Mouse (Mus musculus) heart, postnatal 0 days (tissue): ENCODE data around the gene Irf9. TPM values are rescaled to one million over a fixed set of nuclear protein-coding genes. Genes with fewer than 3 reads are reported as not detected.
A peak's percentile ranks its signal among the peaks of the same experiment; 100 is the strongest.

ENCODE experiments used
- ATAC-seq: fragments of 200-750 bp; cut with Nextera tagmentation; 2 replicates; pipeline ENCODE4 v1.8.0; 2017; ENCODE audit warnings: low read depth, moderate number of reproducible peaks, moderate library complexity; ENCODE audit not compliant: insufficient read depth
- DNase-seq: peaks from one replicate; pipeline ENCODE4 v3.0.0-alpha.2; 2016; ENCODE audit warnings: low spot score
- H3K27ac ChIP-seq: fragments of 300-500 bp; sonication (generic); 2 replicates; pipeline ENCODE4 v1.5.1; 2014; ENCODE audit warnings: low read depth, mild to moderate bottlenecking
- H3K27me3 ChIP-seq: fragments of 300-500 bp; sonication (generic); 2 replicates; pipeline ENCODE4 v1.6.1; 2014; ENCODE audit warnings: low read length, mixed read lengths; ENCODE audit not compliant: control insufficient read depth, insufficient read depth
- H3K36me3 ChIP-seq: fragments of 300-500 bp; sonication (generic); replicated peaks from 2 replicates; pipeline ENCODE4 v1.6.1; 2014; ENCODE audit warnings: low read length, mixed read lengths; ENCODE audit not compliant: control insufficient read depth, insufficient read depth
- H3K4me1 ChIP-seq: fragments of 300-500 bp; sonication (generic); 2 replicates; pipeline ENCODE4 v1.6.1; 2014; ENCODE audit warnings: antibody characterized with exemption; ENCODE audit not compliant: control insufficient read depth, insufficient read depth
- H3K4me2 ChIP-seq: fragments of 300-500 bp; sonication (generic); 2 replicates; pipeline ENCODE4 v1.6.1; 2014; ENCODE audit warnings: low read depth, mild to moderate bottlenecking, low read length, moderate library complexity
- H3K4me3 ChIP-seq: fragments of 300-500 bp; sonication (generic); 2 replicates; pipeline ENCODE4 v1.5.1; 2014; ENCODE audit warnings: low read depth, low read length
- H3K9ac ChIP-seq: fragments of 300-500 bp; sonication (generic); replicated peaks from 2 replicates; pipeline ENCODE4 v1.6.1; 2014; ENCODE audit warnings: low read depth, low read length, mixed read lengths
- H3K9me3 ChIP-seq: fragments of 300-500 bp; sonication (generic); replicated peaks from 2 replicates; pipeline ENCODE4 v1.6.1; 2016; ENCODE audit warnings: low read length; ENCODE audit not compliant: control insufficient read depth
- CTCF ChIP-seq: IDR thresholded peaks from 2 replicates; pipeline ENCODE4 v1.5.1; 2016; ENCODE audit warnings: antibody characterized with exemption, control low read depth, low read depth
- EP300 ChIP-seq: IDR thresholded peaks from 2 replicates; pipeline ENCODE4 v1.6.1; 2016; ENCODE audit warnings: antibody characterized with exemption, low read depth
- WGBS: fragments of 180-500 bp; shearing (Covaris S2); extraction: QIAGEN DNeasy Blood & Tissue Kit; methylation state at CpG from one replicate; pipeline ENCODE4 v1.1.7; 2014; 5-methylcytosine and 5-hydroxymethylcytosine counted together
- polyA plus RNA-seq: library from polyadenylated mRNA; unstranded; fragments of >200 nt; fragmentation: Nextera tagmentation; extraction: Ambion mirVana; gene quantifications from 2 replicates; pipeline ENCODE4 v1.2.1, GENCODE M21; 2015
- total RNA-seq: library from RNA; depleted of rRNA; stranded (reverse); fragments of >200 nt; gene quantifications from 2 replicates; pipeline ENCODE4 v1.2.3, GENCODE M21; 2014; ENCODE audit warnings: low replicate concordance; rRNA removed

The Irf9 gene
- total RNA-seq (31.5 and 44.7 TPM in 2 replicates), polyA plus RNA-seq (11.6 and 14.2 TPM in 2 replicates)

- DNase-seq: no peak
- Histone ChIP-seq H3K4me1 (peaks cover 3% of the 10 kb centered on the region; the same call in 1 of the 2 replicates), H3K4me2 (peak within 1 kb of the TSS; percentile 70), H3K4me3 (peak within 1 kb of the TSS; percentile 58), H3K9me3 (no peaks in the 10 kb centered on the region), H3K27ac (peak within 1 kb of the TSS; percentile 92), H3K36me3 (peaks cover 80% of the 10 kb centered on the region), H3K9ac (peak within 1 kb of the TSS; percentile 66), H3K27me3 (no peaks in the 10 kb centered on the region)
- peak; percentile 3 for ATAC-seq
- WGBS: 80% methylated on average over 7 of the region's 7 CpGs
- TF ChIP-seq CTCF (no peak), EP300 (no peak)
Observed at GRCm38 (mm10) chr14:55603271-55603632, at the start of gene Irf9. Irf9 (plus strand) TSS chr14:55603571.

DNA sequence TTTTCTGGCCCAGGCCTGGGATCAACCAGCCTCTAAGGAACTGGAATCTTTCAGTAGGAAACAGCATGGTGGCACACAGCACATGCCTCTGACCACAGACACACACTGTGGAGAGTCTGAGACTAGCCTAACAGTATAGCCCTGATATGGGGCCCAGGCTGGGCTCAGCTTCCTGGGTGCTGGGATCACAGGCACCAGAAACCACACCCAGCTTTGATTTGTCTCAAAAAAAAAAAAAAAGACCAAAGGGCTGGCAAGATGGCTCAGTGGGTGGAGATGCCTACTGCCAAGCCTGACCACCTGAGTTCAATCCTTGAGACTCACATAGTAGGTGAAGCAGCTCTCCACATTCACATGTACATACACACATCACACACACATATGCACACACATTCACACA is 48.7 kb upstream of the Irf9 start:
- H3K36me3 ChIP-seq: no peaks in the 10 kb centered on the region; the same call in 1 of the 2 replicates
- H3K27me3 ChIP-seq: no peaks in the 10 kb centered on the region
- no peak overlapping the region for H3K4me3 ChIP-seq
- H3K4me2 ChIP-seq: no peak overlapping the region
- ATAC-seq: no peak
- H3K27ac ChIP-seq: no peak overlapping the region
- no peak for DNase-seq
- no peak overlapping the region for H3K9ac ChIP-seq
- no peaks in the 10 kb centered on the region for H3K4me1 ChIP-seq
- no peak for TF ChIP-seq CTCF
- no peak for TF ChIP-seq EP300
- no peaks in the 10 kb centered on the region for H3K9me3 ChIP-seq

- no peak for TF ChIP-seq EP300
- TF ChIP-seq CTCF: no peak
- Histone ChIP-seq H3K4me1 (no peaks in the 10 kb centered on the region), H3K27me3 (no peaks in the 10 kb centered on the region), H3K4me2 (no peak overlapping the region), H3K27ac (no peak overlapping the region), H3K36me3 (no peaks in the 10 kb centered on the region), H3K9me3 (no peaks in the 10 kb centered on the region), H3K4me3 (no peak overlapping the region), H3K9ac (no peak overlapping the region)
- DNase-seq: no peak
- no peak for ATAC-seq
- WGBS: 61% methylated on average over 3 of the region's 3 CpGs
Observed at GRCm38 (mm10) chr14:55555788-55556187, 47.6 kb upstream of the Irf9 start.

- 22% methylated on average over 5 of the region's 5 CpGs for WGBS
- Histone ChIP-seq H3K4me3 (no peak overlapping the region), H3K36me3 (no peaks in the 10 kb centered on the region), H3K27ac (0 out of 2 replicates have a peak overlapping the region, but pooled peaks have one; percentile 17), H3K4me1 (peaks cover 6% of the 10 kb centered on the region), H3K9ac (no peak overlapping the region), H3K27me3 (no peaks in the 10 kb centered on the region), H3K9me3 (no peaks in the 10 kb centered on the region), H3K4me2 (no peak overlapping the region)
- ATAC-seq (no peak), DNase-seq (peak; percentile 80)
- peak; percentile 33; the same call in 1 of the 2 replicates for TF ChIP-seq EP300
- peak; percentile 90 for TF ChIP-seq CTCF
Observed at GRCm38 (mm10) chr14:55557003-55557402, 46.4 kb upstream of the Irf9 start.

- 0 out of 2 replicates have a peak overlapping the region, but pooled peaks have one; percentile 17 for H3K27ac ChIP-seq
- no peak for ATAC-seq
- 83% methylated on average over 3 of the region's 3 CpGs for WGBS
Observed at GRCm38 (mm10) chr14:55557587-55557986, 45.8 kb upstream of the Irf9 start.

More at GRCm38 (mm10) chr14:55557587-55557986, 45.8 kb upstream of the Irf9 start:
- Histone ChIP-seq H3K9me3 (no peaks in the 10 kb centered on the region), H3K4me3 (no peak overlapping the region), H3K36me3 (peaks cover 4% of the 10 kb centered on the region; the same call in 1 of the 2 replicates), H3K4me2 (no peak overlapping the region), H3K4me1 (peaks cover 6% of the 10 kb centered on the region), H3K9ac (no peak overlapping the region), H3K27me3 (no peaks in the 10 kb centered on the region)
- no peak for DNase-seq
- TF ChIP-seq EP300: no peak
- TF ChIP-seq CTCF: no peak
